Mouse (Mus musculus): ENCODE results near the gene Rasa4. TPM values are rescaled to one million over a fixed set of nuclear protein-coding genes. Genes with fewer than 3 reads are reported as not detected.
"Not testable (repeated sequence)": the region's sequence is repeated elsewhere in the genome, so short reads cannot be mapped to it uniquely, and the experiment has no call there.

The Rasa4 gene
- polyA plus RNA-seq, 1 experiment from 2014 or later: 16.4 TPM

DNA sequence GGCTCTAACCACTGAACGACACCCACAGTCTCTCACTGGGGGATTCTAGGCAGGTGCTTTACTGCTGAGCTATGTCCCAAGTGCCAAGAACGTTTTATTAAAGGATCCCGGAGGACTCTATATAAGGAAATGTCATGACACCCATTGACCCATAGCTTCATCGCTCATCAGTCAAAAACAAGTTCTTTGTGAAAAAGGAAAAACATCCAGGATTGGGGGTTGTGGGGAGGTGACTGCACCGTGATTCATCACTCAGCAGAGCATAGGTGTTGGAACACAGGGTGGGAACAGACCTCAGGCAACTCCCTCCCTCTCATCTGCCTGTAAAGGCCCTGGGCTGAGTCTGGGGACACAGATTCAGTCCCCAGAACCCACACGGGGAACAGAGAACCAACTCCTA is 33.8 kb upstream of the Rasa4 start:
- no peak overlapping the region for H3K4me2 ChIP-seq (replicated peaks)
- no peaks in the 10 kb centered on the region for H3K9me3 ChIP-seq
- H3K4me1 ChIP-seq (replicated peaks): peaks cover 11% of the 10 kb centered on the region
- 82% methylated on average over 6 of the region's 6 CpGs for WGBS
- H3K36me3 ChIP-seq: no peaks in the 10 kb centered on the region
- no peak overlapping the region for H3K27ac ChIP-seq
- H3K4me3 ChIP-seq (replicated peaks): no peak overlapping the region
- no peak overlapping the region for H3K9ac ChIP-seq (replicated peaks)
- H3K27me3 ChIP-seq: no peaks in the 10 kb centered on the region
- ATAC-seq: no peak

DNA sequence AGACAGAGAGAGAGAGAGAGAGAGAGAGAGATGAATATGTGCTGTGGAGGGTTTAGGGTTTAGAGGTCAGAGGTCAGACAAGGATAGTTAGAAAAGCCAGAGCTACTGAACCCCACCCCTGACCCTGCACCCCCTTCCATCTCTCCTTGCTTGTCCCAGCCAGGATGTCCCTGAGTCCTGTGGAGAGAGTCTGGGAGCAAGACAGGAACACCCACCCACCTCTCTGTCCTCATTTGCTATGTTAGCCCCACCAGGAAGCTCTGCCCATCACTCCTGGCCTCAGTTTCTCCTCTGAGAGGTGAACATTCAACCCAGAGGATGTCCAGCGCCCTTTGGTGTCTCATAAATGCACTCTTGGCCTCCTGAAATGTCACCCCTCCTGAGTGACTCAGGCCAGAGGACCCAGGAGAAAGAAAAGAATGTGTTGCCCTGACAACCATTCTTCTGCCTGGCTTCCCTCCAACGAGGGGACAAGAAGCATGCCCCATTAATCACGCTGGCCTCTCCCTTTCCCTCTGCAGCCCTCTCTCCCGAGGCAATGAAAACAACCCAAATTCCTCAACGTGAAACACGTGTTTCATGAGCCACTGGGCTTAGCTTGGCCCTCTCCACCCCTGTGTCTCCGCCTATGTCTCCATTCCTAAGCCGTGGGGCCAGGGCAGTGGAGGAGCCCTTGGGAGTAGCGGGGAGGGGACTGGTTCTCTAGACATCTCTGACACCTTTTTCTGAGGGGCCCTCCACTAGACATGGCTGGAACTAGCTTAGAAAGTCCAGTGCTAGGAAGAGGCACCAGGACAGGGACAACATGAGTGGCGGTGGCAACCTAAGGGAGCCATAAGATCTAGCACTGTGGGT is 32.3 kb upstream of the Rasa4 start:
- H3K4me3 ChIP-seq (replicated peaks): no peak overlapping the region
- H3K9ac ChIP-seq (replicated peaks): no peak overlapping the region
- WGBS: 7% methylated on average over 10 of the region's 10 CpGs
- no peak overlapping the region for H3K27ac ChIP-seq
- peaks cover 11% of the 10 kb centered on the region for H3K4me1 ChIP-seq (replicated peaks)
- no peaks in the 10 kb centered on the region for H3K36me3 ChIP-seq
- H3K4me2 ChIP-seq (replicated peaks): 0 out of 2 replicates have a peak overlapping the region, but pooled peaks have one; percentile 1
- no peaks in the 10 kb centered on the region; the same call in 1 of the 2 replicates for H3K27me3 ChIP-seq
- no peaks in the 10 kb centered on the region for H3K9me3 ChIP-seq
- ATAC-seq: peak; percentile 70

DNA sequence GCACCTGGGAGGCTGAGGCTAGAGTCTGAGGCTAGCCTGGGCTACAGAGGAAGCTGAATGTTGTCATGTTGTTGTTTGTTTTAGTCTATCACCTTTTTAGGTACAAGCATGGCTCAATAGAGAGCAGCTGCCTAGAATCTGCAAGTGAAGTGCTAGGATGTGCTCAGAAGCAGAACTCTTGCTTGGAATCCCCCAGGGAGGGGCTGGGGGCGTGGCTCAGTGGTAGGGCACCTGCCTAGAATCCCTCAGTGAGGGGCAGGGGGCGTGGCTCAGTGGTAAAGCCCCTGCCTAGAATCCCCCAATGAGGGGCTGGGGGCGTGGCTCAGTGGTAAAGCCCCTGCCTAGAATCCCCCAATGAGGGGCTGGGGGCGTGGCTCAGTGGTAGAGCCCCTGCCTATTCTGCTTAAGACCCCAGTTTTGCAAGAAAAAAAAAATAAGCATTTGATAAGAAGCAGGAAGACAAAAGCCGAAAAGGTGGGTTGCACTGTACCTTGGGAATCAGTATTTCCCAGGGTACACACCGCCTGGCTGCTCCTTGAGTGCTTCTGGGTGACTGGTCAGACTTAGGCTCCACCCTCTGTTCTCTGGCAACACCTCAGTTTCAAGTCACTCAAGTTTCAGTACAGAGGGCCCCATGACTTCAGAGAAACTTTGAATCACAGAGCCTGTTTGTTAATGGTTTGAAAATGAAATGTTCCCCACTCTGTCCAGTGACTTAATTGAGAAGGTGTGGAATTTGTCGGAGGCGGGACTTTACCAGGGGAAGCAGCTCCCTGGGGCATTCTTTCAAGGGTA is 30.7 kb upstream of the Rasa4 start:
- Histone ChIP-seq H3K27ac (no peak overlapping the region), H3K9me3 (no peaks in the 10 kb centered on the region), H3K4me2 (replicated peaks) (no peak overlapping the region), H3K4me1 (replicated peaks) (peaks cover 11% of the 10 kb centered on the region), H3K4me3 (replicated peaks) (no peak overlapping the region), H3K27me3 (no peaks in the 10 kb centered on the region; the same call in 1 of the 2 replicates), H3K9ac (replicated peaks) (no peak overlapping the region), H3K36me3 (no peaks in the 10 kb centered on the region)
- no peak for ATAC-seq
- 85% methylated on average over 8 of the region's 8 CpGs for WGBS

DNA sequence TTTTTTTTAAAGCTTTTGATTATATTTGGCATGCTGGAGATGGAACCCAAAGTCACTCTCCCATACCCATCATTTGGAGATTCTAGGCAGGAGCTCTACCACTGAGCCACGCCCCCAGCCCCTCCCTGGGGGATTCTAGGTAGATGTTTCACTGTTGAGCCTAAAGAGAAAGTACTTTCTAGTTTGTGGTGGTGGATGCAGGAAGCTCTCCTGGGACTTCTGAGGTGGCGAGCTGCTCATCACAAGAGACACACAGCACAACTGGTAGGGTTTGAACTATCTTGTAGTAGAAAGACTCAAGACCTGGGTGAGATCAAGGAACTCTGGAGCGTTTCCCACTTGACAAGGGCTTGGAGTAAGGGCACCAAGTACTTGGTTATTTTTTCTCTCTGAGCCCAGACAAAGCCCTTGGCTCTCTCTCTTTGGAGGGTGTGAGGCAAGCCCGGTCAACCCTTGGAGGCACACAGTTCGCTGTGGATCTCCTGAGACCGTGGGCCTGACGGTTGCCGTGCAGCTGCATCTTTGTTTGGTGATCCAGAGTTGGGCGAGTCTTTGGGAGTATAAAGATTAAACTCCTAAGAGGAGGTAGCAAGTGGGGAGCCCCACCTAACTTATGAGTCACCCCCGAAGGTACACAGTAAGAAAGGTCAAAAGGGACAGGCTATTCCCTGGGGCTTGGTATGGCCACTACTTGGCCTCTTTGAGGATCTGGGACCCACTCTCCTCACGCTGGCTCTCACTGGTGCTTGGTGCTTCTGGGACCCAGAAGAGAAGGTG is 29.2 kb upstream of the Rasa4 start, which contains the start of gene Upk3bl:
Gene Upk3bl (plus strand): TSS at position 192 of the 777 bp plus-strand sequence.
- no peak for ATAC-seq

DNA sequence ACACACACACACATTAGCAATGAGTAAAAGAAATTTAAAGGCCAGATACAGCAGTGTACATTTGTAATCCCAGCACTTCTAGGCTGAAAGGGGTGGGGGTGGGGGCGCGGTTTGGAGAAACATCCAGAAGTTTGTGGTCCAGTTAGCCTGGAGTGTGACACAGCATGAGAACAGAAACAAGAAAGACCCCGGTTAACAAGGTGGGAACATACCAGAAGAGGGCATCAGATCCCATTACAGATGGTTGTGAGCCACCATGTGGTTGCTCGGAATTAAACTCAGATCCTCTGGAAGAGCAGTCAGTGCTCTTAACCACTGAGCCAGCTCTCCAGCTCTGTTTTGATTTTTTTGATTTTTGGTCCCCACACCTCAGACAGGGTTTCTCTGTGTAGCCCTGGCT is 27.7 kb upstream of the Rasa4 start:
- WGBS: 44% methylated on average over 4 of the region's 4 CpGs
- peaks cover under 1% of the 10 kb centered on the region; the same call in 1 of the 2 replicates for H3K27me3 ChIP-seq
- H3K27ac ChIP-seq: no peak overlapping the region
- peaks cover 14% of the 10 kb centered on the region for H3K4me1 ChIP-seq (replicated peaks)
- no peaks in the 10 kb centered on the region for H3K36me3 ChIP-seq
- ATAC-seq: no peak
- no peak overlapping the region for H3K4me3 ChIP-seq (replicated peaks)
- H3K9ac ChIP-seq (replicated peaks): no peak overlapping the region
- no peaks in the 10 kb centered on the region for H3K9me3 ChIP-seq
- H3K4me2 ChIP-seq (replicated peaks): no peak overlapping the region

More for the DNA sequence above, 29.2 kb upstream of the Rasa4 start, which contains the start of gene Upk3bl:
- Histone ChIP-seq H3K4me1 (replicated peaks) (peaks cover 11% of the 10 kb centered on the region), H3K4me2 (replicated peaks) (no peak within 1 kb of the TSS), H3K27ac (no peak within 1 kb of the TSS), H3K9me3 (no peaks in the 10 kb centered on the region), H3K36me3 (no peaks in the 10 kb centered on the region), H3K4me3 (replicated peaks) (no peak within 1 kb of the TSS), H3K27me3 (no peaks in the 10 kb centered on the region; the same call in 1 of the 2 replicates), H3K9ac (replicated peaks) (no peak within 1 kb of the TSS)
- 92% methylated on average over 11 of the region's 11 CpGs for WGBS

DNA sequence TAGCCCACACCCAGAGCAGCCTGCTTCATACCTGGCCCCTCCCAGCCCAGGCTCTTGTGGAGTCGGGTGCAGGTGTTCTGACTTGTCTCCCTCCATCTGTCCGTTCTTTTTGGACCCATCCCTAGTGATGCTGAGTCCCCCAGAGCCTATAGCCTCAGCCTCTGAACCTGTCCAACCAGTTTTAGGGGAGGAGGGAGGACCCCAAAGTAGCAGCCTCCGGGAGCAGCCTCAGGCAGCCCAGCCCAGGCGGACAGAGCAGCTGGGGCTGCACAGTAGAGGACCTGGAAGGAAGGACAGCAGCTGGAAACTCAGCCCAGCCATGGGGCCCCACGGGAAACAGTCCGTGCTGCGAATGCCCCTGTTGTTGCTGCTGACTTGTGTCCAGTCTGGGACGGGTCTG is 26.6 kb upstream of the Rasa4 start:
- H3K4me2 ChIP-seq (replicated peaks): no peak overlapping the region
- H3K36me3 ChIP-seq: no peaks in the 10 kb centered on the region
- ATAC-seq: no peak
- H3K4me1 ChIP-seq (replicated peaks): peaks cover 4% of the 10 kb centered on the region; the same call in 1 of the 2 replicates
- no peak overlapping the region for H3K27ac ChIP-seq
- H3K9ac ChIP-seq (replicated peaks): no peak overlapping the region
- H3K9me3 ChIP-seq: no peaks in the 10 kb centered on the region
- peaks cover 4% of the 10 kb centered on the region for H3K27me3 ChIP-seq
- H3K4me3 ChIP-seq (replicated peaks): no peak overlapping the region
- 27% methylated on average over 8 of the region's 8 CpGs for WGBS

DNA sequence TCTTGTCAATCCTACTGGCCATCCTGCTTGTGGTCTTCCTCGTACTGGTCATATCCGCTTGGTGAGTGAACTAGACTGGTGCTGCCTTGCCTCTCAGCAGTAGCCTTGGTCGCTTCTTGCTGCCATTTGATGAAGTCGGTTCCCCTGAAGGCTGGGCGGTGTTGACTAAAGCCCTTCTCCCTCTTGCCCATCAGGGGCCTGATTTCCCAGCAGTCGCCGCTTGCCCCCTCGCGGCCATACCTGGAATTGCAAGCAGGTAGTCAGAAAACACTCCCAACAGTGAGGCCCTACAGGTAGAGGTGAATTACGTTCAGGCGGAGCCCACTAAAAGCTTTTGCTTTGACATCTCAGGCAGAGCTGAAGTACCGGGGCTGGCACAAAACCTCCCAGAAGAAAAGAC is 22.1 kb upstream of the Rasa4 start:
- 0 out of 2 replicates have a peak, but pooled peaks cover 3% of the 10 kb centered on the region for H3K4me1 ChIP-seq (replicated peaks)
- no peak overlapping the region for H3K4me2 ChIP-seq (replicated peaks)
- no peaks in the 10 kb centered on the region for H3K36me3 ChIP-seq
- 0 out of 2 replicates have a peak, but pooled peaks have one; percentile 14 for ATAC-seq
- H3K27me3 ChIP-seq: peaks cover 4% of the 10 kb centered on the region; the same call in 1 of the 2 replicates
- WGBS: 12% methylated on average over 12 of the region's 12 CpGs
- H3K27ac ChIP-seq: no peak overlapping the region
- no peak overlapping the region for H3K9ac ChIP-seq (replicated peaks)
- no peaks in the 10 kb centered on the region for H3K9me3 ChIP-seq
- no peak overlapping the region for H3K4me3 ChIP-seq (replicated peaks)

DNA sequence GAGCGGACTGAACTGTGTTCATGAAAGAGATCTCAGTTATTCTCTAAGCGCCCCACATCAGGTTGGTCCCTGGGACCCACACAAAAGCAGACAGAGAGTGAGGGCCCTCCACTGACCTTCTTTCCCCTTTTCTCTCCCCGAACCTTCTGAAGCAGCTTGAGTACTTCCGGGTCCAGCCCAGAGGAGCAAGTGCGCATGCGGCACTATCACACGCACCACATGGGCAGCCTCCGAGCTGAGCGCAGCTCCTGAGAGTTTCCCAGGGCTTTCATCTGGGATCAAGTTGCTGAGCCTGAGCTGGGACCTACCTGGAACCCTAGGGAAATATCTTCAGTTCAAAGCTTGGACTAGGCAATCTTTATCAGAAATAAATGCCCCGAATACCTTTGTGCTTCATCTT is 19.8 kb upstream of the Rasa4 start:
- H3K27ac ChIP-seq: no peak overlapping the region
- H3K27me3 ChIP-seq: peaks cover 4% of the 10 kb centered on the region; the same call in 1 of the 2 replicates
- H3K9ac ChIP-seq (replicated peaks): no peak overlapping the region
- 96% methylated on average over 10 of the region's 10 CpGs for WGBS
- ATAC-seq: no peak
- no peaks in the 10 kb centered on the region for H3K9me3 ChIP-seq
- H3K4me2 ChIP-seq (replicated peaks): no peak overlapping the region
- H3K4me3 ChIP-seq (replicated peaks): no peak overlapping the region
- 0 out of 2 replicates have a peak, but pooled peaks cover 3% of the 10 kb centered on the region for H3K4me1 ChIP-seq (replicated peaks)
- no peaks in the 10 kb centered on the region for H3K36me3 ChIP-seq

DNA sequence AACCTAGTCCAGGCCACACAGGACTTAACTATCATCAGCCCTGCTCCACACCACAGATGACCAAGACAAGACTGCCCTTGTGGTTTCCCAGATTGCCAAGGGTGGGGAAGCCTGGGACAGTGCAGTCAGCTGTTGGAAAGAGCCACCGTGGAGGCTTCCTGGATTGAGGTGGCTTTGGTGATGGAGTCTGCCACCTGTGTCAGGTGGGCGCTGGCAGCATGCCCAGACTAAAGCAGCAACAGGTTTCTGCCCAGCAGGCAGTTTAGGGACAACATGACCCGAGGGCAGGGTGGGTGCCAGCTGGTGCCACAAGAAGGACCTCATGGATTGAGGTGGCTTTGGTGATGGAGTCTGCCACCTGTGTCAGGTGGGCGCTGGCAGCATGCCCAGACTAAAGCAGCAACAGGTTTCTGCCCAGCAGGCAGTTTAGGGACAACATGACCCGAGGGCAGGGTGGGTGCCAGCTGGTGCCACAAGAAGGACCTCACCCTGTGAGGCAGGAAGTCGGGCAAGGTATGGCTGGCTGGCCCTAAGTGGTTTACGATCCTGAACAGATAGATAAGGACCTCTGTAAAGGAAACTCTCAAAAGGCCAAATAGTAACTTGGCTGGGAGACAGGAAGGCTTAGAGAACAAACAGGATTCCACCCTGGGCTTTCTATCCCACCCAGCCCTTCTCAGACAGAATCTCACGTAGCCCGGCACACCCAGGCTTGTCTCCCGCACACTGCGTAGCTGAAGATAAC is 17.1 kb upstream of the Rasa4 start:
- H3K27ac ChIP-seq; H3K4me1 ChIP-seq (replicated peaks); H3K9me3 ChIP-seq; H3K4me3 ChIP-seq (replicated peaks); H3K4me2 ChIP-seq (replicated peaks); H3K27me3 ChIP-seq; ATAC-seq; H3K36me3 ChIP-seq; H3K9ac ChIP-seq (replicated peaks): not testable (repeated sequence)
- 84% methylated on average over 11 of the region's 11 CpGs for WGBS

DNA sequence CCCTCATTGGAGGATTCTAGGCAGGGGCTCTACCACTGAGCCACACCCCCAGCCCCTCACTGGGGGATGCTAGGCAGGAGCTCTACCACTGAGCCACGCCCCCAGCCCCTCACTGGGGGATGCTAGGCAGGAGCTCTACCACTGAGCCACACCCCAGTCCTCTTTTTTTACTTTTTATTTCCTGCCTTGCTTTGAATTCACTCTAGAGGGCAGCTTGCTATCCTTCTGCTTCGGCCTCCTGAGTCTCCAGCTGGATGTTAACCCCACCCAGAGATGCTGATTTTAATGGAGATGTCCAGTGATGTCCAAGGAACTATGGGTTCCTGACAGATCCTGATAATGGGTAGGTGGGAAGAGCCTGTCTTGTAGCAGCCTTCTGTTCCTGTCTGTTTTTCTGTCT is 14.3 kb upstream of the Rasa4 start:
- H3K36me3 ChIP-seq: no peaks in the 10 kb centered on the region
- no peak overlapping the region for H3K4me2 ChIP-seq (replicated peaks)
- no peaks in the 10 kb centered on the region for H3K9me3 ChIP-seq
- H3K9ac ChIP-seq (replicated peaks): no peak overlapping the region
- ATAC-seq: no peak
- H3K27me3 ChIP-seq: no peaks in the 10 kb centered on the region
- H3K27ac ChIP-seq: no peak overlapping the region
- H3K4me3 ChIP-seq (replicated peaks): no peak overlapping the region
- 70% methylated on average over 2 of the region's 2 CpGs for WGBS
- H3K4me1 ChIP-seq (replicated peaks): no peaks in the 10 kb centered on the region

DNA sequence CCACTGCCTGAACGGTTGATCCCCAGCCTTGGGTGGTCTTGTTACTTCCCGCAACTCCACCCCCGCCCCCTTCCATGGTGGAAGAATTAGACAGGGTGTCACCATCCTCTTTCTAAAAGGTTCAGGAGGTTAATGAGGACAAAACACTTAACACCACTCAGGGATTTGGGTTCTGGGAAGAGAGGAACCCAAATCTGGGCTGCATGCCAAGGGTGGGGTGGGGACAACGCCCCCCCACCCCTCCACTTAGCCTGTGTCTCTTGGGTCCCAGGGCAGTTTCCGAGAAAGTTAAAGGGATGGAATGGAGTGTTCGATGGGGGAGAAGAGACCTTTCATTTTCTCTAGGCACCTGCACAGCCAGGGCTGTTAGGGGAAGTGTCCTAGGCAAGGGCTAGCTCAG is 10.7 kb upstream of the Rasa4 start:
- ATAC-seq: no peak
- Histone ChIP-seq H3K4me1 (replicated peaks) (no peaks in the 10 kb centered on the region), H3K27me3 (no peaks in the 10 kb centered on the region), H3K4me3 (replicated peaks) (no peak overlapping the region), H3K9ac (replicated peaks) (no peak overlapping the region), H3K27ac (no peak overlapping the region), H3K36me3 (no peaks in the 10 kb centered on the region), H3K4me2 (replicated peaks) (no peak overlapping the region), H3K9me3 (no peaks in the 10 kb centered on the region)
- WGBS: 67% methylated on average over 6 of the region's 6 CpGs

Data from midbrain, embryonic 13.5 days (tissue).